Mouse (Mus musculus): Measurements from ENCODE around the gene Atg7.

- TF ChIP-seq POLR2A (IDR thresholded peaks at IDR 0.05; ENCODE audit: insufficient read length, low read depth) (no peak), TCF12 (IDR thresholded peaks at IDR 0.05; ENCODE audit: insufficient read depth, poor library complexity, severe bottlenecking) (no peak), USF1 (IDR thresholded peaks at IDR 0.05; ENCODE audit: low read depth) (no peak), POLR2AphosphoS2 (IDR thresholded peaks at IDR 0.05; ENCODE audit: insufficient read length, low read depth) (no peak), TCF3 (IDR thresholded peaks at IDR 0.05; ENCODE audit: insufficient read length, low read depth) (no peak), MAX (IDR thresholded peaks at IDR 0.05; ENCODE audit: low read depth) (no peak), REST (IDR thresholded peaks at IDR 0.05; ENCODE audit: insufficient read depth, insufficient read length) (no peak)
Observed at GRCm38 (mm10) chr6:114778650-114779049, 135.8 kb downstream of the Atg7 start.

All from myocyte (in vitro differentiated cells).